Mouse (Mus musculus): ENCODE results near the gene Rcbtb1. TPM values are rescaled to one million over a fixed set of nuclear protein-coding genes. Genes with fewer than 3 reads are reported as not detected.

The Rcbtb1 gene
- polyA plus RNA-seq, 1 experiment from 2014 or later, result 115 TPM

Other genes starting within 250 kb of the Rcbtb1 start
- gene 1700129C05Rik, start 58.3 kb upstream of the Rcbtb1 start, polyA plus RNA-seq (2016; fragmentation: Nextera tagmentation; extraction: Ambion mirVana), result not detected in 2 replicates
- gene Gm5142, start 22.5 kb upstream of the Rcbtb1 start, polyA plus RNA-seq (2016; fragmentation: Nextera tagmentation; extraction: Ambion mirVana), result not detected in 2 replicates
- gene Gm6904, start 59.0 kb downstream of the Rcbtb1 start, polyA plus RNA-seq (2016; fragmentation: Nextera tagmentation; extraction: Ambion mirVana), result not detected in 2 replicates
- not detected in 2 replicates for gene Phf11a, start 96.3 kb downstream of the Rcbtb1 start, polyA plus RNA-seq (2016; fragmentation: Nextera tagmentation; extraction: Ambion mirVana)
- gene Phf11b, start 140.1 kb downstream of the Rcbtb1 start, polyA plus RNA-seq (2016; fragmentation: Nextera tagmentation; extraction: Ambion mirVana), result not detected in 2 replicates
- gene Phf11d, start 164.3 kb downstream of the Rcbtb1 start, polyA plus RNA-seq (2016; fragmentation: Nextera tagmentation; extraction: Ambion mirVana), result 0.20 and 0.23 TPM in 2 replicates
- gene Phf11c, start 194.2 kb downstream of the Rcbtb1 start, polyA plus RNA-seq (2016; fragmentation: Nextera tagmentation; extraction: Ambion mirVana), result 0.73 and 0.93 TPM in 2 replicates
- 13.7 and 14.1 TPM in 2 replicates for gene Setdb2, start 239.7 kb downstream of the Rcbtb1 start, polyA plus RNA-seq (2016; fragmentation: Nextera tagmentation; extraction: Ambion mirVana)
- 40.9 and 43.2 TPM in 2 replicates for gene Cab39l, start 239.8 kb downstream of the Rcbtb1 start, polyA plus RNA-seq (2016; fragmentation: Nextera tagmentation; extraction: Ambion mirVana)